Mouse (Mus musculus) ovary, adult 18-20 months (tissue): ENCODE results near the gene Rab8b.
"Not testable (repeated sequence)": the region's sequence is repeated elsewhere in the genome, so short reads cannot be mapped to it uniquely, and the experiment has no call there.

ENCODE experiments used
- DNase-seq: peaks from one replicate; pipeline ENCODE4 v3.0.0; 2022; ENCODE audit warnings: low spot score, mixed read lengths

Gene Rab8b

DNA sequence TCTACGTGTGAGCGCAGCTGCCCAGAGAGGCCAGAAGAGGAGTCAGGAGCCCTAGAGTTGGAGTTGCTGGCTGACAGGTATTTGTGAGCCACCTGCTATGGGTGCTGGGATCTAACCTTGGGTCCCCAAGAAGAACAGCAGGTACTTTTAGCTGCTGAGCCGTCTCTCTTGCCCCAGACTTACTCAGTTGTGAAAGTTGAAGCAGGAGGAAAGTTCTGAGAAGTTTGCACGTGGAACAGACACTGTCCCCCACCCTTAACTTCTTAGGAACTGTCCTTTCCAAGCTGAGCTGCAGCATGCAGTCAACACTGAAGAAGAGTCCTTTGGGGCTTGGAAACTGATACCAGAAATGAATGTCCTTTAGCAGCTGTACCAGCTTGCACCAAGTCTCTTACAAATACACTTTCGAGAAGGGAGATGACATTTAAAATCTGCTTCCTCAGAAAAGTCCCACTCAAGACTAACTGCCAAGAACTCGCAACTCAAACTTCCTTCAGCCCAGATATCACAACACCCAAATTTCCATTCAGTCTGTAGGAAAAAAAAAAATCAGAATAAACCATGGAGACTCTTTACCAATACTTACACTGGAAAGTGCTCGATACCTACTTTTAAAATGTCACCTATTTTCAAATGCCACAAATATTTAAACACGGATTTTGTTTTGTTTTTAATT, 2.1 kb downstream of the Rab8b start:
- DNase-seq = no peak

DNA sequence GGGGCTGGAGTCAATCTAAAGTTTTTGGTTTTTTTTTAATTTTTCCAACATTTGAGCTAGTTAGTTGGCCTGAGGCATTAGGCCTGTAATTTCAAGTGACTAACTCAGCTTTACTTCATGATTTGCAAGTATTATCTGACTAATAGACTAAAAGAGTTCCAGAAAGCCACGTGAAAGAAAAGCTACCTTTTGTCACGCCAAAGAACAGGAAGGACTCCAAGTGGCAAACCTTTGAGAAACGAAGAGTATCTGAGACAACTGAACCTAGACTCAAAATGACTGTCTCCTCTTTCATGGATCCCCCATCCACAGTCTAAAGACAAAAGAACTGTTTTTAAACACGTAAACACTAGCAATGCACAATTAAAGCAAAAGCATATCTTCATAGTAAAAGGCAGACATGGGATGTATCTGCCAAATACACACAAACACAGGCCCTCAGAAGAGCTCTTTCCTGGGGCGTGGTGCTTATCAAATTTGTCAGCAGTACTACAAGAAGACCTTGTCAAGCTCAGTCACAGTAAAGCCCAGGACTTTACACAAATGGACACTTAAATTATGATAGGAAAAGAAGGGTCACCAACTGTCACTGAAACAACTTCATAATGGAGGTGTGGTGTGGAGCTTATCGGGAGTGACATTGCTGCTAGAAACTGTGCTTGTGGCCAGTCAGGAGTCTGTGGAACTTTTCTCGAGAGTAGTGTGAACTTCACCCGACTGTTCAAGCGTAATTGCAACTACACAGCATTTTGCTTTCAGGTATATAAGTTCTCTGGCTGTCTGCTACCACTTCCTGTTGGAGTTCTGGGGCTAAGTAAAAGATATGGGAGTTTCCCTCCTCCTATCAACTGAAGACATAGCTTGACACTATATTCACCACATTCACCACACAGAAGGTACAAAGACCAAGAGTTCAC, 3.4 kb downstream of the Rab8b start:
- no peak for DNase-seq

DNA sequence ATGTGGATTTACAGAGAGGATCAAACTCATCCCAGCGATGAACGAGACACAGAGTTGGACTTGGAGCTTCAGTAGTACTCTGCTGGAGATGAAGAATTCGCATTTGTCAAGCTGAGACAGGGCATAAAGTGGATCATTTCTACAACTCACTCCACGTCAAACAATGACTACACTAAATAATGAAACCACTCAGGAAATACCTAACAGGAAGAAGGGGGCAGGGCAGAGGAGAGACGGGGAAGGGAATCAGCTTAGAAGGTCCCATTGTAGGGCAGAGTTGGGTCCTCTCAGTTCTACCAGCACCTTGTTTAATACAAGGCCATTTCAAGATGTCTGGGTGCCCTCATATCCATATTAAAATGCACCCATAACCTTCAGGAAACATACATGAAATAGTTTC, 4.1 kb downstream of the Rab8b start:
- DNase-seq = no peak

DNA sequence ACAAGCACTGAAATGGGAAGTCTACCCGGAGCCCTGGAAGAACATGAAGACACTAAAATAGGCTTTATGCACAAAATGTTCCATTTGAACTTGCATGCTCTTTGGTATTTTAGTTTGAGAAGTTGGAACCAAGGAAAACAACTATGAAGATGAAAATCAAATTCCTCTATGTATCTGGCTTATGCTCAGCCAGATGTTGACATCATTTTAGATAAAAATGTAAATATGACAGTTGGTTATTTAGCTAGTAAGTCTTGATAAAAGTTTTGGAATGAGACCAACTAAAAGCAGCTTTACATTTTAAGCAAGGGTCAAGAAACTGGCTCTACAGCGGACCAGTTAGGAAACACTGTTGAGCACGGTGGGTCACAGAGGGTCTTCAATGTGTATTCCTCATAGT, 4.9 kb downstream of the Rab8b start:
- no peak for DNase-seq

GRCm38 (mm10) chr9:66913254-66913934, 6.1 kb downstream of the Rab8b start:
- not testable (repeated sequence) for DNase-seq

DNA sequence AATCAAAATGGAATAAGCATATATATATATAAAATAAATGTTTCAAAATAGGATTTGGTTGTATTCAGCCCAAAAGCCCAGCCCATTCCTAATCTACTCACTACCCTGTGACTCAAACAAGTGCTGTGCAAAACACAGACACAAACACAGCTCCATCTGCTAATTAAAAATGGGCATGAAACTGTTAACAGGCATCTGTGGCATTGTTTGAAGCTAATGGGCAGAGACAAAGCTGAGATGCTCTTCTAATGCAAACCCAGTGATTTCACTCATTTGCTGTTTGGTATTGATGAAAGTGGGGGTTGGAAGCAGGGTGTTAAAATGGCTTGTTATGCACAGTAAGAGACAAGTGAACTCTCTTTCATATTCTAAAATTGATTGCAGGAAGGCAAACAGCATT, 7.2 kb downstream of the Rab8b start:
- no peak for DNase-seq

GRCm38 (mm10) chr9:66910677-66911076, 8.8 kb downstream of the Rab8b start:
- DNase-seq = no peak

- no peak for DNase-seq
Observed at GRCm38 (mm10) chr9:66909922-66910321, 9.6 kb downstream of the Rab8b start.

- no peak for DNase-seq
Observed at GRCm38 (mm10) chr9:66907746-66908397, 11.6 kb downstream of the Rab8b start.

DNA sequence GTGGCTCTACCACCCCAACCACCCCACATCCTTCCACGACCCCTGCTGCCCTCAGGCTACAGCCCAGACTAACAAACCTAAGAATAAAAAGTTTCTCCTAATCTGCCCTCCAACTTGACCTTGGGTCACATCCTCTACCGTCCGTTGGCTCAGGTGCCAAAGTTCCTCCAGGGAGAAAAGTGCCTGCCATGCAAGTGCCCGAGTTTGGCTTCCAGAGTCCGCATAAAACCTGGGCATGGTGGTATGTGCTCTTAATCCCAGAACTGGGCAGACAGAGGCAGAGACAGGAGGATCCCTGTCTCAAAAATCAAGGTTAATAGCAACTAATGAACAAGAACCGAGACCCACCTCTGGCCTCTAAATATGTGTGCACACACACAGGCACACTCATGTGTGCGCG, 12.4 kb downstream of the Rab8b start:
- no peak for DNase-seq

DNA sequence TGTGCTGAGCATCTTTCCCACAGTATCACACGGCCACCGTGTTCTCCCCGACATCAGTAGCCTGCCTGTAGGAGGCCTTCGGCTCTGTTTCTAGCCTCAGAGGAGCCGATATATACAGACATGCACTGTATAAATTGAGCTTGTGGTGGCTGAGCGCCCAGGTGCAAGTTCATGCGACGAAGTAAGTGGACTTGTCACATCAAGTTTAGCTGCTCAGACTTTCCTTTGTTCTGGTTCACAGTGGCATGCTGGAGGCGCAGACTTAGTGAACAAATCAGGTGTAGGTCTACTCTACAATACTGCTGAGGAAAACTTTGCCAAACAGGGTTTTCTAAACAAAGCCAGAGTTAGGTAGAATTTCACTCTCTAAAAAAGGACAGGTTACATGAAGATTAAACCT, 13.5 kb downstream of the Rab8b start:
- DNase-seq = no peak

DNA sequence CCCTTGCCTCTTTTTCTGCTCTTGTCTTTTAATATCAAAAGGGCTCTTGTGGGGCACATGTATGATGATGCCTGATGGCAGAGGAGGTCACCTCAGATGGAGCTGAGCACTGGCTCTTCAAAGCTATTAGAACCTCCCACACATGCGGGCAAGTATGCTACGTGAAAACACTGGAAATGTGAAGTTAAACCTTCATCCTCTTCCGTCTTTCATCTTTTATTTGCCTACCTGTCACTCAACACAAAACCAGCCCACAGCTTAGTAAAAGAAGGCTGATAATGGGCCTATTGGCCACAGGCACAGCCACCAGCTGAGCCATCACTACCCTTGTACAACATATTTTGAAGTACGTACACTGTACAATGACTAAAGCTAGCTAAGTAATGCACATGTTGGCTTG, 20.0 kb downstream of the Rab8b start:
- no peak for DNase-seq

DNA sequence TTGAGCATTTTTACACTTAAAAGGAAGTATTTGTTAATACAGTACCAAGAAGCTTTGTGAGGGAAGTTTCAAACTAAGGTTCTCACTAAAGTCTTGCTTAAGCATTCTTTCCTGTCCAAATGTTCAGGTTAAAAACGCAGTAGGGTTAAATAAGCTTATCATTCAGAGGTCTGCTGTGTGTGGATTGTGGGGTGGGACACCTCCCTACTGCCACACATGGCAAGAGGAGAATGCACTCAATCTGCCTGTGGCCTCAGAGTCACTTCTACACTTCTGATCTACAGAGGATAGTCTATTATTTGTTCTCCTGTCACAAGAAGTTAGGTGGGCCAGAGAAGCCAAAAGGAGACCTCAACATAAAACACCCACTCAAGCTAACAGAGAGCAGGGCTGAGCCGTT, 20.4 kb downstream of the Rab8b start:
- DNase-seq = no peak

DNA sequence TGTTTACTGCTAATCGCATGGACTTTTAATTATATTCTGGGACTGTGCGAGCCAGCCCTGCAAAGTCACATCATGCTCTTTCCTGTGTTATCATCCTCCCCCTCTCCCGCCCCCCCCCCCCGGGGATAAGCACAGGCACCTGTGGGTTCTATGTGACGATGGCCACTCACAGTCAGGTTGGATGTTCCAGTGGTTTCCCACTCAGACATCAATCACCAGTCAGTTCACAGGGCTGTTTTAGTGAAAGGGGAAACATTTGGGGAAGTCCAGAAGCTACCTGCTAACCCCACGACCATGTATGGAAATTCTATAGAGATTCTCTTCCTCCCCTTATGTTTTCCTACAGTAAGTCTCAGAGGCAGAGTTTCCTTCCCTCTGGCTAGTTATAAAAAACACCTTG, 21.6 kb downstream of the Rab8b start:
- no peak for DNase-seq

GRCm38 (mm10) chr9:66896951-66897350, 22.5 kb downstream of the Rab8b start:
- no peak for DNase-seq

DNA sequence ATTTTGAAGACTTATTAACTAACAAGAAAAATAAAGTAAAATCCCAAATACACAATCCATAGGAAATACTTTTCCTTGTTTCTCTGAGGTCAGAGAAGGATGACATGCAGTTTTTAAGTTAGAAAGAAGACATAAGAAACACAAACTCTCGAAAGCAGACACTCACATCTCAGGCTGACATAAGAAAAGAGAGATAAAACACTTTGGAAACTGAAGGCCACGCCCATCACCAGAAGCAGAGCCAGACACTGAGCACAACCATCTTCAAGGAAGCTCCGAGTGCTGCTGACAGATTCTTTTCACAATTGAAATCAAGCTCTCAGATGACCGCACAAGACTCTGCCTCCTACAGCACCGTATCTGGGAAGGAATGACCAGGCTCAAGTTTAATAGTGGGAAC, 23.5 kb downstream of the Rab8b start:
- no peak for DNase-seq

- DNase-seq = no peak
Observed at GRCm38 (mm10) chr9:66895035-66895779, 24.3 kb downstream of the Rab8b start.

DNA sequence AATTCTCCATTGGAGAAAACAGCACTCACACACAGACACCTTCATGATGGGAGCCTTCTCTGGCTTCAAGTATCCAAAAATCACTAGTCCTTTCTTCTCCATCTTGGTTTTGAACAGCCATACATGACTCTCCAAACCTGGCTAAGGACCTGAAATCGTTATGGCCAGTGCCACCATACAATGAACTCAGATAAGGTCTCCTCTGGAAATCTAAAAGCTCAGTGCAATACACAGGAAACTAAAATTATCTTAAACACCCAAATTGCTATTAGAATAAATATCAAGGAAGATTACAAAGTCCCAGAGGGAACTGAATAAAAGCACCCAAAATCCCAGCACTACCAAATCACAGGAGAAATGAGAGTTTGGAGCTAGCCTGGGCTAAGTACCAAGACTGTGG, 25.1 kb downstream of the Rab8b start:
- DNase-seq = no peak

- not testable (repeated sequence) for DNase-seq
Observed at GRCm38 (mm10) chr9:66892456-66892855, 27.0 kb downstream of the Rab8b start.

DNA sequence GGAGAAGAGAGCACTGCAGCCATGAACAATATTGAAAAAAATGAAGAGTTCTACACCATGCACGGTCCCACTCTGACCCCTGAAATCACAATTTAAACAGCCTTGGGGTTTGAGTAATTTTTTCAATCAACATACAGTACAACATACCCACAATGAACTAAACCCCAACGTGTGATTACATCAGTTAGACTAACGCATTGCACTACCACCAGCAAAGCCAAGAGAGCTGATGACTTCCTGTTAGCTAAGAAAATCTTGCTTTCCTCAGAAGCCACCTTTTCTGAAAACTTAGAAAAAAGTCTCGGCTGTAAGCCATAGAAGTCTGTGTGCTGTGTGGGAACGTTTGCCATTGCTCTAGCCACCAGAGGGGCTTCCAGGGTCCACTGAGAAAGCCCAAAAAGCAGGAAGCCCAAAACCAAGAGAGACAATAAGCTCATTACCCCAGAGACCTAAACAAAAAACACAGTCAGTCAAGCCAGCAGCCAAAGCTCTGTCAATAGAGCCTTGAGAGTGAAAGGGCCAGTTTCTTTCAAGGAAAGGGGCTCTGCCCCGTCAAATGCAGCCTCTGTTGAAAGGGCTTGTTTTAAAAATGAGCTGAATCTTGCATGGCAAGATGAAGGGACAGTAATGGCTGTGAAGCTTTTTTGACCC, 31.4 kb downstream of the Rab8b start:
- no peak for DNase-seq

DNA sequence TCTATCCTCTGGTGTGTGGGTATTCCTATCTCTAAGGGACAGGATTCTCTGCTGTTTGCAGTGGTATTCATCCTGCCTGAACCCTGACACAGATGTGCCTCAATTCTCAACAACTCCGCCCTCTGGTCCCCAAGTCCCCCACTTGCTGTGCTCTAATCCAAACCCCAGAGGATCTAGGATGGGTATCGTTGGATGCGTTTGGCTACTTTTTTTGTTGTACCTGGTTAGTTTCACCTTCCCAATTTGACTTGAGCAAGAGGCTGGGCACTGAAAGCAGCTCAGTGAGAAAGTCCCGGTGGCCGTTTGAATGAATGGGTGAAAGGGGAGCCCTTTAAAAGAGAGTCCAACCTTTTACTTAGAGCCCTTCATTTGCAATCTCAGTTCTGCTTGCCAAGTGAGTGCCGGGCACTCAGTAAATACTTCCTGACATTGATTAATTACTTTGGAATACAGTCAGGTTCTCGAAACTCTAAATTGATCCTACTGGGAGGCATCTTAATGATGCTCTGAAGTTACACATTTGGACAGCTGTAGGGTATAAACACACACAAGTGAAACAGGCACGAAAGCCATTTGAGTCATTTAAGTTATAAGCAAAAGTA, 32.1 kb downstream of the Rab8b start:
- DNase-seq = no peak
